Mouse (Mus musculus) NIH3T3 (cell line): Measurements from ENCODE around the gene Spred2.
"Not testable (repeated sequence)": the region's sequence is repeated elsewhere in the genome, so short reads cannot be mapped to it uniquely, and the experiment has no call there.

Experiments used
- DNase-seq: peaks from one replicate; pipeline ENCODE4 v3.0.0-alpha.2; 2012; ENCODE audit warnings: low read depth

The Spred2 gene

DNA sequence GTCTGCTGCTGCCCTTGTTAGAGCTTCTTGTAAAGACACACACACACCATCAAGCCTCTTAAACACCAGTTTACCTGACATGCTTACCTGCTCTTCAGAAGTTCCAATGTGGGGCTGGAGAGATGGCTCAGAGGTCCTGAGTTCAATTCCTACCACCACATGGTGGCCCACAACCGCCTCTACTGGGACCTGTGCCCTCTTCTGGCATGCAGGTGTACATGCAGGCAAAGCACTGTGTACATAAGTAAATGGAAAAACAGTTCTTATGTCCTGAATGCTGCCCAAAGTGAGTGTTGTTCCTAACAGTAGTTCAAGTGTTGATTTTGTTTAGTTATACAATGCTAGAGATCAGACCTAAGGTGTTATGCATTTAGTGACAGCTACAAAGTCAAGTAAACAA is 132.0 kb downstream of the Spred2 start:
- DNase-seq, result no peak

DNA sequence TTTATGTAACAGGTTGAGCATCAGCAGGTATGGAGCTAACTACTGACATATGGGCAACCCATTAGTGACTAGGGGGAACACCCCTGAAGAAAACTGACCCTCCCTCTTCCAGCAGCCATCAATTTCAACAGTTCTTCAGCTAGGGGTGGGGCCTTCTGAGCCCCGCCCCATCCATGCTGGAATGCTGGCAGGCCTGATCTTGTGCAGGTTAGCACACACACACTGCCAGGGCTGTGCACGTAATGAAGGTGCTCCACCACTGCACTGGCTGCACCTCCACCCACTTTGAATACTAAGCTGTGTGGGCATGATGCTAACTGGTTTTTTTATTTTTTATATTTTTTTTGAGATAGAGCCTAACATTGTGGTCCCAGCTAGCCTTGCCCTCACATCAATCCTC is 133.3 kb downstream of the Spred2 start:
- no peak for DNase-seq

DNA sequence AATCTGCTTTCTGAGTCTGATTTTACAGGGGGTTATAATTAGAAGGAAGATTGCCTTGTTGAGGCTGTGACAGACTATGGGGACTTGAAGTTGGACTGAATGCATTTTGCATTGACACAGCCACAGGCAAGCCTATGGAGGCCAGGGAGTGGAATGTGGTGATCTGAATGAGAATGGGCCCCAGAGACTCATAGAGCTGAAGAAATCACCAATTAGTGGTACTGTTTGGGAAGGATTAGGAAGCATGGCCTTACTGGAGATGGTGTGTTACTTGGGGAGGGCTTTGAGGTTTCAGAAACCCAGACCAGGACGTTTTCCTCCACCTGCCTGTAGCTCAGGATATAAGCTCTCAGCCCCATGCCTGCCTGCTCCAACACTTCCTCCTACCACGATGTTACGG is 135.6 kb downstream of the Spred2 start:
- DNase-seq, result no peak

DNA sequence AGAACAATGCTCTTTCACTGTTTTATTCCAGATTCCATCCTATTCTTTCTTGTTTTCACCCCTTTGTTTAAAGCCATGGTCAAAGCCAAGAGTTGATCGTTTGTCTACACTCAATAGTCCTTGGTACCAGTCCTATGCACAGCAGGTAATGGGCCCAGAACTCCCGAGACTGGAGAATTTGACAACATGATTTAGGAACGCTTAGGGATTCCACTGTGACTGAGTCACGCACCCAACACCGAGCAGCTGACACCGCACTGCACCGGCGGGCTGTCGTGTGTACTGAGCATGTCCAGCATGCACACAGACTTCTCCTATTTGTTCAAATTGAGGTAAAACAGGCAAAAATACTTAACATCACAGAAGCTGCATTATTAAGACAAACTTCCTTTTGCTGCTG is 138.6 kb downstream of the Spred2 start:
- not testable (repeated sequence) for DNase-seq

DNA sequence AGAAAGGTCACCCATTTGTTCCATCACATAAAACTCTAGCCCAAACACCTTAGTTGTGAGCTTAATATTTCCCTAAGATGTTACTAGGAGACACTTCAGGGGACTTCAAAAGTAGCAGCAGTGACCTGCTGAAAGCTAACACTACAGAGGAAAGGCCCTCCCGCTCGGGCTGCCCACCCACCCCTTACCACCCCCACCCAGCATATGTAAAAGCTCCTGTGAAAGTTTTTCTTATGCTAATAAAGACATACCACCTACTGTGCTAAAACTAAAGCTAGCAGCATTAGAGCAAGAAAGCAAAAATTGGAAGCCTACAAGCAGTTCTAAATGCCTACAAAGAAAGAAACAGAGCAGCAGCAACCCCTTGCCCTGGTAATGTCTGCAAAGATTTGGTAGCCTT is 139.9 kb downstream of the Spred2 start:
- DNase-seq, result not testable (repeated sequence)

DNA sequence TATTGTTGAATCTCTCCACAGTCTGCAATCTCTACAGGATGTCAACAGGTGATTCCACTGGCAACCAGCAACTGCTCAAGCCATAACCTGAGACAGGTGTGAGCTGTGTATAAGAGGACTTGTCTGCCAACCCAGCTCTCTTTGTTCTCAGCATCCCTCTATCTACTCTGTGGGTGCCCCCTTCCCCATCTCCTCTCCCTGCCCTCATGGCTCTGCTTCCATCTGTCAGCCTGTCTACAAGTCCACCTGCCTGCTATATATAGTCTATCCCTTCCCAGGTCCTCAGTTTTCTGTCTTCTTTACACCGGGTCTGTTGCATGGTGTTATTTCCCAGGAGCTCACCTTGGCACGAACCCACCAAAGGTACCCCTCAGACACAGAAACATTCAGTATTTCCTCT is 140.8 kb downstream of the Spred2 start:
- no peak for DNase-seq

DNA sequence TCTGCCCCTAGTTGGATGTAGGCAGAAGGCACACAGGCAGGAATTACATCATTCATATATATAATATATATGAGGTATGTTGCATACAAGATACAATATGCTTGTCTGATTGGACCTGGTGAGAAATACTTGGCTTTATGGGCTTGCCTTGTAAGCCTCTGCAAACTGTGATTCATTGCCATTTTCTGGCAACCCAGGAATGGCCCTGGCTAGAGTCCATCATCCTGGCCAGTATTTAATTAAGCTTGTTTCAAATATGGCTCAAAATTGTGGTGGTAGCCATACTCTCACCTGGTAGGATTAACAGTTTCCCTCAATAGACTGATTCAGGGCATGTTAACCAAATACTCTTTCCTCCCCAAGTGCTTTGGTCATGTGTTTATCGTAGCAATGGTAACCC is 141.9 kb downstream of the Spred2 start:
- peak; percentile 74 for DNase-seq

DNA sequence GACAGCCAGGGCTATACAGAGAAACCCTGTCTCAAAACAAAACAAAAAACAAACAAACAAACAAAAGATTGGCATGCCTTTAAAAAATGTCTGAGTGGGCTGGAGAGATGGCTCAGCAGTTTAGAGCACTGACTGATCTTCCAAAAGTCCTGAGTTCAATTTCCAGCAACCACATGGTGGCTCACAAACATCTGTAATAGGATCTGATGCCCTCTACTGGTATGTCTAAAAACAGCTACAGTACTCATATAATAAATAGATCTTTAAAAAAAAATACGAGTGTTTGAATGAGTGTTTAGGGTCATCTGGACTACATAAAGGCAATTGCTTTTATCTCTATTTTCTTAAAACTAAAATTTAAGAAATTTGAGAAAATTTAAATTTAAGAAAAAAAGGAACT is 143.3 kb downstream of the Spred2 start:
- DNase-seq, result peak; percentile 21

DNA sequence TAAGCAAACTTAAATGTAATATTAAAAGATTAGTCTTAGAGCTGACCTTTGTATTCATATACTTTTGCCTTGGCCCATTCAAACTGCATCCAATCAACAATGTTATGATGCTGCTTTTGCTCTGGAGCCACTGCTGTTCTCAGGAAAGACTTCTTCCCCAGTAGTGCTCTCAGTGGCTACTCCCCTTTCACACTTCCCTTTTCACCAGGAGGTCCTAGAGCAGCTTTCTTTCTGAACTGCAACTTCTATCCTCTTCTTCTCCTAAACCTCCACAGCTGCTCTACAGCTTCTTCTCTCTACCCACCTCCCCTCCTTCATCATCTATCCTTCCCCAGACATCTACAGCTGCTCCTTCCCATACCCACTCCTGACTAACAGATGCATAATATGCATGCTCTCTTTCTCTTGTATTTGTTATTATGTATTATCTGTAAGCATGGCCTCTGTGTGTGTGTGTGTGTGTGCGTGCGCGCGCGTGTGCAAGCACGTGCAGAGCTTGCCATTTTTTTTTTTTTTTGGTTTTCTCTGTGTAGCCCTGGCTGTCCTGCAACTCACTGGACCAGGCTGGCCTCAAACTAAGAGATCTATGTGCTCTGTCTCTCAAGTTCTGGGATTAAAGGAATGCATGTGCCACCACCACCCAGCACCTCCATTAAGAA is 144.3 kb downstream of the Spred2 start:
- DNase-seq, result no peak

DNA sequence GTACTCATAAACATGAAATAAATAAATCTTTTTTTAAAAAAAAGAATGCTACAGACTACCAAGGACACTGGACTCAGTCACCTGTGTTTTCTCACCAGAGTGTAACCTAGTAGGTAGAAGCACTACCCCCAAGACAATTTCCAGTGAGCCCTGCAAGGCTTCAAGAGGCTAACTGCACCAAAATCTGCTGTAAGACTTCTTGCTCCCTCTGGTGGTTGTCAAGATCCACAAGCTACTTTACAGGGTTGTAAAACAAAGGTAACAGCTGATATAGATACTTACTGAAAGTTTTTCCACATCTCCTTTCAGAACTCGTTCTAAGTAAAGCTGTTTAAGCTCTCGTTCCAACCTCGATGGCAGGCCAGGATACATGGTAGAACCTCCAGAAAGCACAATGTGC is 148.0 kb downstream of the Spred2 start:
- DNase-seq, result peak; percentile 79

DNA sequence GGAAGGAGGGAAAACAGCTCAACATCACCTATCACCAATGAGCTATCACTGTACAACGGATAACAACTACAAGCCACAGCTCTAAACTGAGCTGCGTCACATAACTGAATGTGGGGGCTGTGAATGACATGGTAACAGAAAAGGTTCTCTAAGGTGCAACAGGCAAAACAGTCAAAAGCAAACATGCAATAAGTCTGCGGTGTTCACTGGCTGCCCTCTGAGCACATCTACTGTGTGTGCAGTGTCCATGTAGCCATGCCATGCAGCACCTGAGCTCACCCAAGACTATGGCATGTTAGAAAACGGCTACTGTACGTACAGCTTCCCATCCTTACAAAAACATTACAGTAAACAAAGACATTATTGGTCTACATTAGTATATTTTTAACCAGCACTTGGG is 148.7 kb downstream of the Spred2 start:
- DNase-seq, result no peak
